Comparison of ENCODE assay signal across 8 mouse cellular contexts in genomic region chr13:38658528-38659280, GRCm38 (mm10). TPM values are rescaled to one million over a fixed set of nuclear protein-coding genes. Genes with fewer than 3 reads are reported as not detected.
DNase-seq lines count a peak whose midpoint lies in the region; ATAC-seq and TF ChIP-seq lines count a peak whose summit lies in the region.

Gene Eef1e1, minus strand, starts transcription at chr13:38659058.

- H3K27ac ChIP-seq in forebrain, embryonic 16.5 days (ENCODE audit: low read length) = peak within 1 kb of the TSS; percentile 84
- peak within 1 kb of the TSS; percentile 82 for H3K27ac ChIP-seq in lung, embryonic 15.5 days

- no peaks in the 10 kb centered on the region for H3K27me3 ChIP-seq in G1E (ENCODE audit: insufficient read depth, low read length)
- H3K27me3 ChIP-seq in forebrain, embryonic 16.5 days (replicated peaks; ENCODE audit: control insufficient read depth, insufficient read depth, low read length) = no peaks in the 10 kb centered on the region
- no peaks in the 10 kb centered on the region for H3K27me3 ChIP-seq in lung, embryonic 15.5 days

- peak; percentile 97 for DNase-seq in G1E (ENCODE audit: low spot score)
- peak; percentile 94 to 97 for DNase-seq in cerebellum, adult 18-20 months
- DNase-seq in heart, postnatal 4 days = peak; percentile 96
- peak; percentile 93 to 94 for DNase-seq in layer of hippocampus, adult 8-10 months (ENCODE audit: low spot score in 2 of 2)
- DNase-seq in ovary, adult 18-20 months (ENCODE audit: low spot score) = peak; percentile 92
- peak; percentile 93 for DNase-seq in thymus, postnatal 0 days (ENCODE audit: low spot score)

- peak within 1 kb of the TSS; percentile 99 for H3K4me3 ChIP-seq in G1E (ENCODE audit: low read depth, low read length)
- peak within 1 kb of the TSS; percentile 96 for H3K4me3 ChIP-seq in forebrain, embryonic 16.5 days (replicated peaks; ENCODE audit: low read length)
- peak within 1 kb of the TSS; percentile 87 for H3K4me3 ChIP-seq in lung, embryonic 15.5 days

- H3K36me3 ChIP-seq in G1E (replicated peaks) = peaks cover 39% of the 10 kb centered on the region
- peaks cover 12% of the 10 kb centered on the region for H3K36me3 ChIP-seq in forebrain, embryonic 16.5 days (ENCODE audit: control insufficient read depth, insufficient read depth)
- H3K36me3 ChIP-seq in lung, embryonic 15.5 days = peaks cover 21% of the 10 kb centered on the region

- H3K9me3 ChIP-seq in G1E (replicated peaks) = peaks cover 11% of the 10 kb centered on the region
- no peaks in the 10 kb centered on the region for H3K9me3 ChIP-seq in forebrain, embryonic 16.5 days (ENCODE audit: control insufficient read depth, low read length)
- H3K9me3 ChIP-seq in lung, embryonic 15.5 days = no peaks in the 10 kb centered on the region

- peak; percentile 99 for ATAC-seq in G1E (ENCODE audit: extremely low read depth, insufficient number of reproducible peaks, low FRiP score, poor library complexity, severe bottlenecking)
- ATAC-seq in forebrain, embryonic 16.5 days = peak; percentile 99
- ATAC-seq in lung, embryonic 15.5 days (ENCODE audit: borderline replicate concordance, extremely low read depth, low FRiP score, low TSS enrichment) = peak; percentile 99

- H3K9ac ChIP-seq in forebrain, embryonic 16.5 days (replicated peaks; ENCODE audit: low read depth, low read length) = peak within 1 kb of the TSS; percentile 82
- peak within 1 kb of the TSS; percentile 84 for H3K9ac ChIP-seq in lung, embryonic 15.5 days

- under 1% methylated on average over 59 of the region's 59 CpGs for WGBS in forebrain, embryonic 16.5 days
- WGBS in lung, embryonic 15.5 days = under 1% methylated on average over 59 of the region's 59 CpGs

- H3K4me1 ChIP-seq in G1E (ENCODE audit: insufficient read depth, low read depth, low read length) = peaks cover 36% of the 10 kb centered on the region
- peaks cover 8% of the 10 kb centered on the region for H3K4me1 ChIP-seq in forebrain, embryonic 16.5 days (replicated peaks; ENCODE audit: control insufficient read depth, insufficient read depth, low read length)
- peaks cover 12% of the 10 kb centered on the region for H3K4me1 ChIP-seq in lung, embryonic 15.5 days

- TF ChIP-seq CTCF in G1E (IDR thresholded peaks at IDR 0.05; ENCODE audit: low read depth, low read length) = no peak

- peak within 1 kb of the TSS; percentile 78 for H3K4me2 ChIP-seq in forebrain, embryonic 16.5 days (ENCODE audit: low read length)
- H3K4me2 ChIP-seq in lung, embryonic 15.5 days = peak within 1 kb of the TSS; percentile 60

RNA-seq across cellular contexts. Expression of gene Eef1e1, which starts in this region (rescaled TPM):
- total RNA-seq in G1E (2014; fragmentation: Nextera tagmentation) (73.1 and 95.1 TPM in 2 replicates), G1E (2017) (67.5 and 77.6 TPM in 2 replicates)
- 30.0 and 34.4 TPM in 2 replicates for polyA plus RNA-seq in G1E (2012)
- polyA plus RNA-seq in forebrain, embryonic 16.5 days (2015; fragmentation: Nextera tagmentation; extraction: Ambion mirVana) = 80.1 and 92.8 TPM in 2 replicates
- 10 to 100 TPM; 20.3 to 24.9 TPM for total RNA-seq in heart, postnatal 4 days (2021)
- total RNA-seq in layer of hippocampus, adult 8-10 months (2022) = 10 to 100 TPM; 23.1 to 37.0 (median 28.5) TPM
- polyA plus RNA-seq in lung, embryonic 15.5 days (2015; fragmentation: Nextera tagmentation; extraction: Ambion mirVana) = 40.1 and 42.6 TPM in 2 replicates
- 53.2 and 54.2 TPM in 2 replicates for polyA plus RNA-seq in thymus, postnatal 0 days (2015; fragmentation: Nextera tagmentation; extraction: Ambion mirVana)

Comparison
In these comparisons a context has a peak if more than half of its experiments do, and no peak if none do; other contexts are left out.
1. Peak in every context shown above with its lines: DNase-seq, ATAC-seq, H3K4me3 ChIP-seq and H3K27ac ChIP-seq.